Mouse (Mus musculus): ENCODE data around the gene Tescl. TPM values are rescaled to one million over a fixed set of nuclear protein-coding genes. Genes with fewer than 3 reads are reported as not detected.

The Tescl gene
- polyA plus RNA-seq, 1 experiment from 2014 or later, result not detected

- no peak overlapping the region for H3K4me2 ChIP-seq
- no peak overlapping the region for H3K27ac ChIP-seq (replicated peaks)
- ATAC-seq (ENCODE audit: insufficient read depth), result no peak
- WGBS (ENCODE audit: insufficient replicate concordance), result 15% methylated on average over 9 of the region's 9 CpGs
- H3K4me1 ChIP-seq (replicated peaks), result peaks cover 8% of the 10 kb centered on the region
- H3K27me3 ChIP-seq, result peaks cover 10% of the 10 kb centered on the region; the same call in 1 of the 2 replicates
- no peaks in the 10 kb centered on the region for H3K36me3 ChIP-seq (replicated peaks)
- no peaks in the 10 kb centered on the region for H3K9me3 ChIP-seq (replicated peaks)
- no peak overlapping the region for H3K4me3 ChIP-seq (replicated peaks)
- no peak overlapping the region for H3K9ac ChIP-seq
Observed at GRCm38 (mm10) chr7:24359269-24359668, 25.5 kb upstream of the Tescl start.

DNA sequence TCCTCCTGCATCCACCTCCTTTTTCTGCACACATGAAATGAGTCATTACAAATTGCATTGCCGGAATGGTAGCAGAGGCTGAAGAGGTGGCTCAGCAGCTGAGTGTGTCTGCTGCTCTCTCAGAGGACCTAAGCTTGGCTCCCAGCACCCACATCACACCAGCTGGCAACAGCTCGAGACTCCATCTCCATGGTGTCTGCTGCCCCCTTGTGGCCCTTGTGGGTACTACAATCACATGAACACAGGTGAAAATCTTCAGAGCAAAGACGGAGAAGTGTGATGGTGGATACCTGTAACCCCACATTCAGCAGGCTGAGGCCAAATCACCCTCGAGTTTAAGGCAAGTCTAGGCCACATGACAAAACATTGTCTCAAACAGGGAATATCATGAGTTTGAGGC, 24.2 kb upstream of the Tescl start:
- WGBS (ENCODE audit: insufficient replicate concordance), result 40% methylated on average over 4 of the region's 4 CpGs
- ATAC-seq (ENCODE audit: insufficient read depth), result no peak
- no peak overlapping the region for H3K4me3 ChIP-seq (replicated peaks)
- peaks cover 7% of the 10 kb centered on the region; the same call in 1 of the 2 replicates for H3K27me3 ChIP-seq
- H3K9me3 ChIP-seq (replicated peaks), result no peaks in the 10 kb centered on the region
- no peak overlapping the region for H3K27ac ChIP-seq (replicated peaks)
- H3K36me3 ChIP-seq (replicated peaks), result no peaks in the 10 kb centered on the region
- H3K4me2 ChIP-seq, result no peak overlapping the region
- H3K9ac ChIP-seq, result no peak overlapping the region
- H3K4me1 ChIP-seq (replicated peaks), result no peaks in the 10 kb centered on the region

- H3K27ac ChIP-seq (replicated peaks), result no peak overlapping the region
- no peak for ATAC-seq (ENCODE audit: insufficient read depth)
- 0 out of 2 replicates have a peak, but pooled peaks cover 5% of the 10 kb centered on the region for H3K27me3 ChIP-seq
- H3K4me2 ChIP-seq, result no peak overlapping the region
- no peak overlapping the region for H3K4me3 ChIP-seq (replicated peaks)
- no peaks in the 10 kb centered on the region for H3K9me3 ChIP-seq (replicated peaks)
- no peak overlapping the region for H3K9ac ChIP-seq
- H3K4me1 ChIP-seq (replicated peaks), result no peaks in the 10 kb centered on the region
- 61% methylated on average over 10 of the region's 10 CpGs for whole genome bisulfite sequencing (ENCODE audit: insufficient replicate concordance)
- no peaks in the 10 kb centered on the region for H3K36me3 ChIP-seq (replicated peaks)
Observed at GRCm38 (mm10) chr7:24356081-24356480, 22.3 kb upstream of the Tescl start.

GRCm38 (mm10) chr7:24355646-24356045, 21.9 kb upstream of the Tescl start:
- Histone ChIP-seq H3K4me3 (replicated peaks) (no peak overlapping the region), H3K27me3 (0 out of 2 replicates have a peak, but pooled peaks cover 5% of the 10 kb centered on the region), H3K9me3 (replicated peaks) (no peaks in the 10 kb centered on the region), H3K36me3 (replicated peaks) (no peaks in the 10 kb centered on the region), H3K9ac (no peak overlapping the region), H3K27ac (replicated peaks) (no peak overlapping the region), H3K4me1 (replicated peaks) (no peaks in the 10 kb centered on the region), H3K4me2 (no peak overlapping the region)
- 61% methylated on average over 6 of the region's 6 CpGs for WGBS (ENCODE audit: insufficient replicate concordance)
- ATAC-seq (ENCODE audit: insufficient read depth), result no peak

GRCm38 (mm10) chr7:24348896-24349295, 15.2 kb upstream of the Tescl start, which contains the start of gene Lypd5:
Gene Lypd5 (plus strand): TSS chr7:24349196.
- Histone ChIP-seq H3K36me3 (replicated peaks) (no peaks in the 10 kb centered on the region), H3K4me2 (no peak within 1 kb of the TSS), H3K9ac (no peak within 1 kb of the TSS), H3K4me1 (replicated peaks) (no peaks in the 10 kb centered on the region), H3K4me3 (replicated peaks) (no peak within 1 kb of the TSS), H3K27me3 (peaks cover 10% of the 10 kb centered on the region; the same call in 1 of the 2 replicates), H3K9me3 (replicated peaks) (no peaks in the 10 kb centered on the region), H3K27ac (replicated peaks) (no peak within 1 kb of the TSS)
- WGBS (ENCODE audit: insufficient replicate concordance), result 26% methylated on average over 6 of the region's 6 CpGs
- no peak for ATAC-seq (ENCODE audit: insufficient read depth)

- no peak for ATAC-seq (ENCODE audit: insufficient read depth)
- Histone ChIP-seq H3K4me1 (replicated peaks) (no peaks in the 10 kb centered on the region), H3K4me2 (no peak overlapping the region), H3K27ac (replicated peaks) (no peak overlapping the region), H3K9me3 (replicated peaks) (no peaks in the 10 kb centered on the region), H3K27me3 (peaks cover 5% of the 10 kb centered on the region; the same call in 1 of the 2 replicates), H3K9ac (no peak overlapping the region), H3K36me3 (replicated peaks) (no peaks in the 10 kb centered on the region), H3K4me3 (replicated peaks) (no peak overlapping the region)
- 50% methylated on average over 5 of the region's 5 CpGs for WGBS (ENCODE audit: insufficient replicate concordance)
Observed at GRCm38 (mm10) chr7:24346444-24346843, 12.7 kb upstream of the Tescl start.

- no peak overlapping the region for H3K9ac ChIP-seq
Observed at GRCm38 (mm10) chr7:24343701-24344272, 10.1 kb upstream of the Tescl start.

DNA sequence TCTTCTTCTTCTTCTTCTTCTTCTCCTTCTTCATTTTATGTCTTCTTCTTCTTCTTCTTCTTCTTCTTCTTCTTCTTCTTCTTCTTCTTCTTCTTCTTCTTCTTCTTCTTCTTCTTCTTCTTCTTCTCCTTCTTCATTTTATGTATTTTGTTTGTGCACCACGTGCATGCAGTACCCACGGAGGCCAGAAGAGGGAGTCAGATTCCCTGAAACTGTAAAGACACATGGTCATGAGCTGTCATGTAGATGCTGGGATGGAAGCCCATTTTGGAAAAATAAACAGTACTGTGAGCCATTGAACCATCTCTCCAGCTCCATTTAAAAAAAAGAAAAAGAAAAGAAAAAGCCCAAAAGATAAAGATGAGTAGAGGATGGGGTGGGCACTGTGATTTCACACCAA, 4.5 kb upstream of the Tescl start:
- H3K4me1 ChIP-seq (replicated peaks), result no peaks in the 10 kb centered on the region
- H3K9me3 ChIP-seq (replicated peaks), result peaks cover 4% of the 10 kb centered on the region; the same call in 1 of the 2 replicates
- H3K36me3 ChIP-seq (replicated peaks), result no peaks in the 10 kb centered on the region
- H3K4me2 ChIP-seq, result no peak overlapping the region
- H3K27me3 ChIP-seq, result peaks cover 27% of the 10 kb centered on the region
- no peak for ATAC-seq (ENCODE audit: insufficient read depth)
- no peak overlapping the region for H3K4me3 ChIP-seq (replicated peaks)
- no peak overlapping the region for H3K27ac ChIP-seq (replicated peaks)
- no peak overlapping the region for H3K9ac ChIP-seq
- WGBS (ENCODE audit: insufficient replicate concordance), result 36% methylated on average over 2 of the region's 2 CpGs

More at GRCm38 (mm10) chr7:24343701-24344272, 10.1 kb upstream of the Tescl start:
- Histone ChIP-seq H3K4me3 (replicated peaks) (no peak overlapping the region), H3K27ac (replicated peaks) (no peak overlapping the region), H3K27me3 (0 out of 2 replicates have a peak, but pooled peaks cover under 1% of the 10 kb centered on the region), H3K4me2 (no peak overlapping the region), H3K9me3 (replicated peaks) (no peaks in the 10 kb centered on the region), H3K36me3 (replicated peaks) (no peaks in the 10 kb centered on the region), H3K4me1 (replicated peaks) (no peaks in the 10 kb centered on the region)
- WGBS (ENCODE audit: insufficient replicate concordance), result 60% methylated on average over 7 of the region's 7 CpGs
- ATAC-seq (ENCODE audit: insufficient read depth), result no peak

DNA sequence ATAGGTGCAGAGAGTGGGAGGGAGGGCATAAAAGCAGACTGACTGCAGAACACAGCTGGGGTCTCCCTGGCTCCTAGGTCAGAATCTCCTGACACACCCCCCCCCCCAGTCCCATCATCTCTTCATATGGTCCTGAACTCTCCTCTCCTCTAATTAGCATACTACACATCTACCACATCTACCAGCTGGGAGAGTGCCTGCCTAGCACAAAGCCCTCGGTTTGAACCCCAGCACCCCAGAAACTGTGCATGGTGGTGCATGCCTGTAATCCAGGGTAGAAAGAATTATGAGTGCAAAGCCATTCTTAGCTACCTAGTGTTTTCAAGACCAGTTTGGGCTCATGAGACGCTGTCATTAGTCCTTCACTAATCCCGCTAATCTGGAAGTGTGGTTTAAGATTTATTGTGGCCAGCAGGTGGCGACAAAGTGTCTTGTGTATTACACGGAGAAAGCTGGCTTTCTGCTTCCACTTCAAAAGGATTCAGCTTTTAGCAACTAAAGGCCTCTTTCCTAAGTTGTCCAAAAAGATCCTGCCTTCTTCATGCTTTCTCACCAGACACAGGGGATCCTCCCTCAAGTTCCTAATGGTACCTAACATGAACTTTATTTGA, 2.1 kb upstream of the Tescl start:
- Histone ChIP-seq H3K9me3 (replicated peaks) (peaks cover 4% of the 10 kb centered on the region; the same call in 1 of the 2 replicates), H3K27me3 (peaks cover 34% of the 10 kb centered on the region), H3K4me3 (replicated peaks) (no peak overlapping the region), H3K4me1 (replicated peaks) (no peaks in the 10 kb centered on the region), H3K27ac (replicated peaks) (no peak overlapping the region), H3K9ac (no peak overlapping the region), H3K36me3 (replicated peaks) (no peaks in the 10 kb centered on the region), H3K4me2 (no peak overlapping the region)
- no peak for ATAC-seq (ENCODE audit: insufficient read depth)
- WGBS (ENCODE audit: insufficient replicate concordance), result 6% methylated on average over 5 of the region's 5 CpGs

GRCm38 (mm10) chr7:24327281-24327975, 6.3 kb downstream of the Tescl start:
- Histone ChIP-seq H3K4me2 (no peak overlapping the region), H3K9ac (no peak overlapping the region), H3K27me3 (peaks cover 22% of the 10 kb centered on the region), H3K9me3 (replicated peaks) (no peaks in the 10 kb centered on the region), H3K4me3 (replicated peaks) (no peak overlapping the region), H3K36me3 (replicated peaks) (no peaks in the 10 kb centered on the region), H3K4me1 (replicated peaks) (no peaks in the 10 kb centered on the region), H3K27ac (replicated peaks) (no peak overlapping the region)
- 57% methylated on average over 14 of the region's 14 CpGs for WGBS (ENCODE audit: insufficient replicate concordance)
- no peak for ATAC-seq (ENCODE audit: insufficient read depth)
